Mouse (Mus musculus): ENCODE data around the gene Ttc33. TPM values are rescaled to one million over a fixed set of nuclear protein-coding genes. Genes with fewer than 3 reads are reported as not detected.

Ttc33 gene
- polyA plus RNA-seq (2012; rRNA removed), result 4.4 and 4.7 TPM in 2 replicates

- peaks cover 7% of the 10 kb centered on the region; the same call in 1 of the 2 replicates for H3K4me1 ChIP-seq (ENCODE audit: control insufficient read depth, insufficient read depth, low read length)
- H3K27ac ChIP-seq (ENCODE audit: control insufficient read depth, insufficient read depth, low read depth, low read length), result peak within 1 kb of the TSS; percentile 55
- peaks cover 2% of the 10 kb centered on the region; the same call in 1 of the 2 replicates for H3K36me3 ChIP-seq (ENCODE audit: control insufficient read depth, insufficient read depth, low read length)
- H3K27me3 ChIP-seq (ENCODE audit: control insufficient read depth, insufficient read depth, low read length), result no peaks in the 10 kb centered on the region
- H3K4me3 ChIP-seq (ENCODE audit: control insufficient read depth, low read depth, low read length), result peak within 1 kb of the TSS; percentile 90
- TF ChIP-seq CTCF (IDR thresholded peaks at IDR 0.05; ENCODE audit: control insufficient read depth, insufficient read depth, insufficient replicate concordance, low read depth, low read length) (no peak), POLR2A (IDR thresholded peaks at IDR 0.05; ENCODE audit: control insufficient read depth, low read depth, low read length) (peak; percentile 56; the same call in 1 of the 2 replicates)
These were observed at the start of gene Ttc33 for GRCm38 (mm10) chr15:5185366-5186292. Gene Ttc33 (plus strand): TSS chr15:5185525.

- H3K27ac ChIP-seq (ENCODE audit: control insufficient read depth, insufficient read depth, low read depth, low read length), result no peak overlapping the region
- no peak overlapping the region for H3K4me3 ChIP-seq (ENCODE audit: control insufficient read depth, low read depth, low read length)
- no peaks in the 10 kb centered on the region for H3K27me3 ChIP-seq (ENCODE audit: control insufficient read depth, insufficient read depth, low read length)
- H3K36me3 ChIP-seq (ENCODE audit: control insufficient read depth, insufficient read depth, low read length), result no peaks in the 10 kb centered on the region
- TF ChIP-seq CTCF (IDR thresholded peaks at IDR 0.05; ENCODE audit: control insufficient read depth, insufficient read depth, insufficient replicate concordance, low read depth, low read length) (no peak), POLR2A (IDR thresholded peaks at IDR 0.05; ENCODE audit: control insufficient read depth, low read depth, low read length) (no peak)
- H3K4me1 ChIP-seq (ENCODE audit: control insufficient read depth, insufficient read depth, low read length), result no peaks in the 10 kb centered on the region
These were observed 47.1 kb upstream of the Ttc33 start for GRCm38 (mm10) chr15:5138021-5138856.

GRCm38 (mm10) chr15:5139366-5139765, 46.0 kb upstream of the Ttc33 start:
- Histone ChIP-seq H3K4me3 (ENCODE audit: control insufficient read depth, low read depth, low read length) (no peak overlapping the region), H3K27me3 (ENCODE audit: control insufficient read depth, insufficient read depth, low read length) (no peaks in the 10 kb centered on the region), H3K36me3 (ENCODE audit: control insufficient read depth, insufficient read depth, low read length) (no peaks in the 10 kb centered on the region), H3K4me1 (ENCODE audit: control insufficient read depth, insufficient read depth, low read length) (peaks cover 2% of the 10 kb centered on the region; the same call in 1 of the 2 replicates), H3K27ac (ENCODE audit: control insufficient read depth, insufficient read depth, low read depth, low read length) (no peak overlapping the region)
- TF ChIP-seq POLR2A (IDR thresholded peaks at IDR 0.05; ENCODE audit: control insufficient read depth, low read depth, low read length), result no peak
- no peak for TF ChIP-seq CTCF (IDR thresholded peaks at IDR 0.05; ENCODE audit: control insufficient read depth, insufficient read depth, insufficient replicate concordance, low read depth, low read length)

GRCm38 (mm10) chr15:5139863-5140262, 45.5 kb upstream of the Ttc33 start:
- Histone ChIP-seq H3K27ac (ENCODE audit: control insufficient read depth, insufficient read depth, low read depth, low read length) (no peak overlapping the region), H3K4me1 (ENCODE audit: control insufficient read depth, insufficient read depth, low read length) (peaks cover 2% of the 10 kb centered on the region; the same call in 1 of the 2 replicates), H3K36me3 (ENCODE audit: control insufficient read depth, insufficient read depth, low read length) (no peaks in the 10 kb centered on the region), H3K4me3 (ENCODE audit: control insufficient read depth, low read depth, low read length) (no peak overlapping the region), H3K27me3 (ENCODE audit: control insufficient read depth, insufficient read depth, low read length) (no peaks in the 10 kb centered on the region)
- TF ChIP-seq POLR2A (IDR thresholded peaks at IDR 0.05; ENCODE audit: control insufficient read depth, low read depth, low read length) (no peak), CTCF (IDR thresholded peaks at IDR 0.05; ENCODE audit: control insufficient read depth, insufficient read depth, insufficient replicate concordance, low read depth, low read length) (no peak)

- Histone ChIP-seq H3K36me3 (ENCODE audit: control insufficient read depth, insufficient read depth, low read length) (no peaks in the 10 kb centered on the region), H3K4me3 (ENCODE audit: control insufficient read depth, low read depth, low read length) (no peak overlapping the region), H3K27ac (ENCODE audit: control insufficient read depth, insufficient read depth, low read depth, low read length) (no peak overlapping the region), H3K27me3 (ENCODE audit: control insufficient read depth, insufficient read depth, low read length) (no peaks in the 10 kb centered on the region), H3K4me1 (ENCODE audit: control insufficient read depth, insufficient read depth, low read length) (peaks cover 5% of the 10 kb centered on the region)
- no peak for TF ChIP-seq CTCF (IDR thresholded peaks at IDR 0.05; ENCODE audit: control insufficient read depth, insufficient read depth, insufficient replicate concordance, low read depth, low read length)
- TF ChIP-seq POLR2A (IDR thresholded peaks at IDR 0.05; ENCODE audit: control insufficient read depth, low read depth, low read length), result no peak
These were observed 45.0 kb upstream of the Ttc33 start for GRCm38 (mm10) chr15:5140357-5140756.

- Histone ChIP-seq H3K4me3 (ENCODE audit: control insufficient read depth, low read depth, low read length) (no peak overlapping the region), H3K27ac (ENCODE audit: control insufficient read depth, insufficient read depth, low read depth, low read length) (no peak overlapping the region), H3K4me1 (ENCODE audit: control insufficient read depth, insufficient read depth, low read length) (peaks cover 5% of the 10 kb centered on the region), H3K36me3 (ENCODE audit: control insufficient read depth, insufficient read depth, low read length) (no peaks in the 10 kb centered on the region), H3K27me3 (ENCODE audit: control insufficient read depth, insufficient read depth, low read length) (no peaks in the 10 kb centered on the region)
- TF ChIP-seq POLR2A (IDR thresholded peaks at IDR 0.05; ENCODE audit: control insufficient read depth, low read depth, low read length) (no peak), CTCF (IDR thresholded peaks at IDR 0.05; ENCODE audit: control insufficient read depth, insufficient read depth, insufficient replicate concordance, low read depth, low read length) (no peak)
These were observed 43.3 kb upstream of the Ttc33 start for GRCm38 (mm10) chr15:5142047-5142446.

GRCm38 (mm10) chr15:5142714-5143113, 42.6 kb upstream of the Ttc33 start:
- H3K4me3 ChIP-seq (ENCODE audit: control insufficient read depth, low read depth, low read length), result no peak overlapping the region
- no peak for TF ChIP-seq CTCF (IDR thresholded peaks at IDR 0.05; ENCODE audit: control insufficient read depth, insufficient read depth, insufficient replicate concordance, low read depth, low read length)
- no peak for TF ChIP-seq POLR2A (IDR thresholded peaks at IDR 0.05; ENCODE audit: control insufficient read depth, low read depth, low read length)

More at GRCm38 (mm10) chr15:5142714-5143113, 42.6 kb upstream of the Ttc33 start:
- Histone ChIP-seq H3K36me3 (ENCODE audit: control insufficient read depth, insufficient read depth, low read length) (no peaks in the 10 kb centered on the region), H3K4me1 (ENCODE audit: control insufficient read depth, insufficient read depth, low read length) (peaks cover 5% of the 10 kb centered on the region), H3K27ac (ENCODE audit: control insufficient read depth, insufficient read depth, low read depth, low read length) (no peak overlapping the region), H3K27me3 (ENCODE audit: control insufficient read depth, insufficient read depth, low read length) (no peaks in the 10 kb centered on the region)
